Mouse (Mus musculus) left cerebral cortex, postnatal 25 days (tissue): Measurements from ENCODE around the gene Stat5a. TPM values are rescaled to one million over a fixed set of nuclear protein-coding genes. Genes with fewer than 3 reads are reported as not detected.

Experiments
- DNase-seq, 2 experiments: peaks; one replicate each; pipeline ENCODE4 v3.0.0; 2022; ENCODE audit warnings: low spot score in 2 of 2, mixed read lengths in 1 of 2
- intact Hi-C: fragments of 180-260 bp; cut with DNase I; formaldehyde crosslinking; loops from one replicate; pipeline ENCODE4 v1.15.1; 2025
- total RNA-seq, 2 experiments: library from RNA; stranded (reverse); gene quantifications; 2 replicates each; pipeline ENCODE4 v1.2.3; 2021

Gene Stat5a
- total RNA-seq, 2 experiments from 2014 or later, result 2.1 to 2.2 TPM

- DNase-seq, result no peak
- intact Hi-C loops, result loop anchor here (2.0 kb wide), 1 partner anchor 173 kb away; no protein-coding TSS in a partner anchor
Measured at GRCm38 (mm10) chr11:100891256-100892123, 32.3 kb downstream of the Stat5a start.

DNA sequence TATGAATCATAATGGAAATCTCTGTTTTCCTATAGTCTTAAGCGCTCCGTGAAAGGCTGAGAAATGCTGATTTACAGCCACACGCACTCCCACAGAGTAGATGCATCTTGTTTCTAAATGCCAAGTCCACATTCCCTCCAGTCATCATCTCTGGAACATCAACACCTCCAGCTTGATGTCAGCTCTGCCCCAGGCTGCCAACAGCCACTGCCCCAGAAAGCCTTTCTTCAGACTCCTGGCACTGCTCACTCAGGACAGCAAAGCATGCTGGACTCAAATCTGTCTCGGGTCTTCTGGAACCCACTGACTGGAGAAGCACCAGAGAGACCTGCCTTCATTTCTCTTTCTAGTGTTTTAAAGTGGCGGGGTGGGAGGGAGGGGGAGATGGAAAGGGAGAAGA is 33.3 kb downstream of the Stat5a start:
- intact Hi-C loops, result loop anchor here (2.0 kb wide), 1 partner anchor 172 kb away; no protein-coding TSS in a partner anchor

GRCm38 (mm10) chr11:100893482-100893881 is 34.3 kb downstream of the Stat5a start:
- intact Hi-C loops, result loop anchor here (1.0 to 2.0 kb wide), 2 partner anchors 64 to 171 kb away; no protein-coding TSS in a partner anchor
- DNase-seq, result peak; percentile 83 to 91

More for the DNA sequence above, 33.3 kb downstream of the Stat5a start:
- DNase-seq, result peak in 1 of 2 experiments; percentile 23

- no peak for DNase-seq
- intact Hi-C loops, result no loop called here
Measured at GRCm38 (mm10) chr11:100894146-100894918, 35.2 kb downstream of the Stat5a start.

DNA sequence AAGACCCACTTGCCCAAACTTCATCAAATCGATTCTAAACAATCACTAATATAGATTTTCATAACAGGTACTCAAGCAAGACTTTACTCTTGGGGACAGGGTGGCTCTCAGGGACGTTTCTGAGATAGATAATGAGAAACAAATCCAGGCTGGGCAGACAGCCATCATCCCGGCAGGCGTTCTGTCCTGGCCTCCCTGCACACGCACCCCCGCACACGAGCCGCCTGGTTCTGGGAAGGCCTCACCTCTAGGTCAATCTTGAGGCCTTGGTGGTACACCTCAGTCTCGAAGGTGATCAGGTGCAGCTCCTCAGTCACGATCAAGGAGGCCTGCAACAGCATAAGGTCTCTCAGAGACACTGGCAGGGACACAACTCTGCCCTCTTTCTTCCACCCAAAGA is 36.9 kb downstream of the Stat5a start:
- DNase-seq, result no peak
- intact Hi-C loops, result no loop called here

- peak; percentile 47 to 78 for DNase-seq
- intact Hi-C loops, result no loop called here
Measured at GRCm38 (mm10) chr11:100897294-100898231, 38.4 kb downstream of the Stat5a start.

- DNase-seq, result no peak
- intact Hi-C loops, result no loop called here
Measured at GRCm38 (mm10) chr11:100898441-100899199, 39.5 kb downstream of the Stat5a start.

- intact Hi-C loops, result no loop called here
- no peak for DNase-seq
Measured at GRCm38 (mm10) chr11:100904580-100905351, 45.6 kb downstream of the Stat5a start.

- no peak for DNase-seq
- intact Hi-C loops, result no loop called here
Measured at GRCm38 (mm10) chr11:100905929-100906328, 46.8 kb downstream of the Stat5a start.

GRCm38 (mm10) chr11:100906885-100907284 is 47.7 kb downstream of the Stat5a start:
- no peak for DNase-seq
- intact Hi-C loops, result no loop called here

DNA sequence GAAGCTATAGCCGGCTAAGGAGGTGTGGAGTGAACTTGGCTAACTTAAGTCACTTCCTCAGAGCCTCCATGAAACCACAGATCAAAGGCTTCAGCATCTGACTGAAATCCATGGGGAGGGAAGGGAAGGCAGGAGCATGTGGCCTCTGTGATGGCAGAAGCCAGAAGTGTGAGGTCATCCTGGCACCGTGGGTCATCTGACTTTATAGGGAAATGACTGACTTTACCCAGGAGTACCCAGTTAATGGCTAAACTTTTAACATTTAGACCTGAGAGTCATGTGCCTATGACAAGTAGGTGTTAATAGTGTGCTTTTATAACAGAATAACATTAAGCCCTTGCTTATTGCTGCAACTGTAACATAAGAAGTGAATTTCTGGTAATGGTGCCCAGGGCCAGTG is 49.0 kb downstream of the Stat5a start:
- intact Hi-C loops, result no loop called here
- DNase-seq, result no peak

- no peak for DNase-seq
- intact Hi-C loops, result no loop called here
Measured at GRCm38 (mm10) chr11:100908567-100908966, 49.4 kb downstream of the Stat5a start.

DNA sequence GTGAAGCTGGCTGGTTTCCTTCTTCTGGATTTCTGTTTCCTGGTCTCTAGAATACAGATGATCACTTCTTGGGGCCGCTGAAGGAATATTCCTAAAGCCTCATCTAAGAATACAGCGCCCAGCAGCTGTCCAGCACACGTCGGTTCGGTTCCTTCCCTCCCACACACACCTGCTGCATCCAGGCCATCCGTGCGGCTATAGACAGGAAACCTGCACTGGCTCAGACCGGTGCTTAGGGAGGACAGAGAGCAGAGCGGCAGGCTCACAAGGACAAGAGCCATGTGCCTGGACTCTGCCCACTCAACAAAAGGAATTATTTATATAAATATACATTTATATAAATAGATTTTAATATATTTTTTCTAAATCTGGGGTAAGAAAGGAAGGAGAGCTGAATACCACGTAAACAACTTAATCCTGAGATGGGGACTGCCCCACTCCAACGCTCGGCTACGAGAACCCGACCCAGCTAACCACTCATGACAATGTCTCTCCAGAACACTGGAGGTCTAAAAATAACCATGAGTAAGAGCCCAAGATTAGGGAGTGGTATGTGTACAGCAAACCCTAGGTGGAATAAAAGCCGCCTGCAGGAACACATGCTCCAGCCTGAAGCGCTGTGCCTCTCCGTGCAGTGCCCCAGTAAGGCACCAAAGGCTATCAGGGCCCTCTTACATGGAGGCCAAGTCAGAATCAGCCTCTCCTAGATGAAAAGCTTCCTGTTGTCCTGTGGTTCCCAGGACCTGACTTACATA is 53.4 kb downstream of the Stat5a start:
- intact Hi-C loops, result no loop called here
- DNase-seq, result no peak

DNA sequence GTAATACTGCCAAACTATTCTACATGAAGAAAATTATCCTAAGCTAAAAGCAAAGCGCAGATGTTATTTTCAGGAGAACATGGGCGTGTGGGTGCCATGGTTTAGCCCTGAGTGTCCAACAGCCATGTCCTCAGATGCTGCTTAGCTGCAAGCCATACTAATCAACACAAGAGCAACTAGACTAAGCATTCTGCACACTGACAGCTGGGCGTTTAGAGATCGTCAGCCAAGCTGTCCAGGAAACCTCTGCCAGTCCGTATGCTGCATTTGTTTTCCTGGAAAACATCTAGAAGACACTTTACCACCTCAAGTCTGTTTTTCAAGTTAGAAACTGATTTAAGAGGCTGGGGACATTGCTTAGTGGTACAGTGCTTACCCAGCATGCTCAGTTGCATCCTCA is 55.3 kb downstream of the Stat5a start:
- intact Hi-C loops, result no loop called here
- DNase-seq, result no peak

- no peak for DNase-seq
- intact Hi-C loops, result no loop called here
Measured at GRCm38 (mm10) chr11:100915063-100915462, 55.9 kb downstream of the Stat5a start.

- intact Hi-C loops, result no loop called here
Measured at GRCm38 (mm10) chr11:100916432-100916971, 57.4 kb downstream of the Stat5a start.

DNA sequence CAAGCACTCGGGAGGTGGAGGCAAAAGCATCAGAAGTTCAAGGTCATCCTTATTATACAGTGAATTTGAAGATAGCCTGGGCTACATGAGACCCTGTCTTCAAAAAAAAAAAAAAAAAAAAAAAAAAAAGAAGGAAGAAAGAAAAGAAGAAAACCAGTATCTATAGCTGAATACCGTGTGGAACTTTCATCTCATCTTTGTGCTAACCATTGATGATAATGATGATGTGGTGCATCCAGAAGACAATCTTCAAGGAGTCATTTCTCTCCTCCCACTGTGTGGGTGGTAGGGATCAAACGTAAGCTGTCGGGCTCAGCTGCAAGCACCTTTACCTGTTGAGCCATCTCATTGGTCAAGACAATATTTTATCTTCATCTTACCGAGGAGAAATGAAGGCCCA is 58.9 kb downstream of the Stat5a start:
- intact Hi-C loops, result no loop called here
- DNase-seq, result no peak

More at GRCm38 (mm10) chr11:100916432-100916971, 57.4 kb downstream of the Stat5a start:
- no peak for DNase-seq
